Mouse (Mus musculus): ENCODE data around the gene Vps52. TPM values are rescaled to one million over a fixed set of nuclear protein-coding genes. Genes with fewer than 3 reads are reported as not detected.

Gene Vps52
- polyA plus RNA-seq, 2 experiments from 2014 or later = 27.4 to 47.4 TPM

DNA sequence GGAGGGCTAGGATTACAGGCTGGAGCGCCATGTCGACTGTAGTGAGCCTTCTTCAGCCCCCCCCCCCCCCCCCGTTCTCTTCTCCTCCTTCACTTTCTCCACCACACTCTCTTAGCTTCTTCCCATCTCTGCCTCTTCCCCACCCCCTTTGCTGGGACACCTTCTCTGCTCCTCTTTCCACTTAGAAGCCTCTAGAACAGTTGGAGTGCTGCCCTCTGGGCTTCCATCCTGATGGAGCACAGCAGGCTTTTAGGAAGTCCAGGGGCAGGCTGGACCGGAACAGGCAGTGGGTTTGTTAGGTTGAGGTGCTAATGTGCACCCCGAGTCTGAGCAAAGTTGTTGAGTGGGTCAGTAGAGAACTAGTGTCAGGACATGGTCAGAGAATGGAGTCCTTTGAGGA is 54.5 kb downstream of the Vps52 start:
- no peak for ATAC-seq

DNA sequence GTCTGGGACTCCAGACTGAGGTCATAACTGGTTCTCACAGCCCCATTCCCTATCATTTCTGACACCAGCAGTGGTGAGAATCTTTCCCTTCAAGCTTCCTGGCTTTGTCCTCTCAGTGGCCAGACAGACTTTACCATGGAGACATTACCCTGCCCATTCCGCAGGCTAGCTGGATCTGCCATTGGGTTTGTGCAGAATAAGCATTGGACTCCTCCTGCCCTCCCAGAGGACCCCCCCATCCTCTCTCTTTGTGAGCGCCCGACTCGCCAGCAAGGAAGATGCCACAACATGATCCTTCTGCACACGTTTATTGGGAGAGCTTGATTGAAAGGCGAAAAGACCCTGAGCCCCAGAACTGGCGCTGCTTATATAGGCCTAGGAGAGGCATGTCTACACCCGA is 57.8 kb downstream of the Vps52 start:
- ATAC-seq = no peak

Other genes starting within 250 kb of the Vps52 start
- gene March2, start 237.1 kb upstream of the Vps52 start, polyA plus RNA-seq (2017; shearing (Covaris generic)) = 10 to 100 TPM; 23.1 to 24.4 TPM
- 100 to 1,000 TPM; 257 to 400 TPM for gene Rab11b, start 195.3 kb upstream of the Vps52 start, polyA plus RNA-seq (2017; shearing (Covaris generic))
- 1 to 10 TPM; 4.4 to 6.1 TPM for gene Angptl4, start 174.0 kb upstream of the Vps52 start, polyA plus RNA-seq (2017; shearing (Covaris generic))
- 1 to 10 TPM; 6.3 to 8.9 TPM for gene Kank3, start 145.3 kb upstream of the Vps52 start, polyA plus RNA-seq (2017; shearing (Covaris generic))
- gene Rps28, start 131.2 kb upstream of the Vps52 start, polyA plus RNA-seq (2017; shearing (Covaris generic)) = 1,000 to 10,000 TPM; 1,453 to 2,471 TPM
- 100 to 1,000 TPM; 377 to 404 TPM for gene Ndufa7, start 131.2 kb upstream of the Vps52 start, polyA plus RNA-seq (2017; shearing (Covaris generic))
- gene Cd320, start 112.7 kb upstream of the Vps52 start, polyA plus RNA-seq (2017; shearing (Covaris generic)) = 10 to 100 TPM; 11.0 to 11.9 TPM
- gene Gm7029, start 82.0 kb upstream of the Vps52 start, polyA plus RNA-seq (2017; shearing (Covaris generic)) = not detected
- 1 to 10 TPM; 1.3 to 4.7 TPM for gene Kifc1, start 65.2 kb upstream of the Vps52 start, polyA plus RNA-seq (2017; shearing (Covaris generic))
- 1 to 10 TPM; 2.0 to 3.1 TPM for gene Platr17, start 50.7 kb upstream of the Vps52 start, polyA plus RNA-seq (2017; shearing (Covaris generic))
- 100 to 1,000 TPM; 117 to 200 TPM for gene Daxx, start 46.4 kb upstream of the Vps52 start, polyA plus RNA-seq (2017; shearing (Covaris generic))
- gene Tapbp, start 39.9 kb upstream of the Vps52 start, polyA plus RNA-seq (2017; shearing (Covaris generic)) = 100 to 1,000 TPM; 348 to 555 TPM
- gene Zbtb22, start 39.9 kb upstream of the Vps52 start, polyA plus RNA-seq (2017; shearing (Covaris generic)) = 1 to 10 TPM; 3.6 to 3.8 TPM
- gene Rgl2, start 26.3 kb upstream of the Vps52 start, polyA plus RNA-seq (2017; shearing (Covaris generic)) = 10 to 100 TPM; 30.2 to 31.4 TPM
- 100 to 1,000 TPM; 121 to 141 TPM for gene Pfdn6, start 15.5 kb upstream of the Vps52 start, polyA plus RNA-seq (2017; shearing (Covaris generic))
- gene Wdr46, start 15.2 kb upstream of the Vps52 start, polyA plus RNA-seq (2017; shearing (Covaris generic)) = 10 to 100 TPM; 11.5 to 14.3 TPM
- 10 to 100 TPM; 13.2 to 21.0 TPM for gene B3galt4, start 4.3 kb upstream of the Vps52 start, polyA plus RNA-seq (2017; shearing (Covaris generic))
- gene Rps18, start 189 bp downstream of the Vps52 start, polyA plus RNA-seq (2017; shearing (Covaris generic)) = 1,000 to 10,000 TPM; 6,766 to 6,959 TPM
- 1,000 to 10,000 TPM; 5,395 to 7,513 TPM for gene H2-K1, start 44.5 kb downstream of the Vps52 start, polyA plus RNA-seq (2017; shearing (Covaris generic))
- 1 to 10 TPM; 2.2 to 2.3 TPM for gene Ring1, start 68.9 kb downstream of the Vps52 start, polyA plus RNA-seq (2017; shearing (Covaris generic))
- 10 to 100 TPM; 20.9 to 21.4 TPM for gene H2-Ke6, start 72.2 kb downstream of the Vps52 start, polyA plus RNA-seq (2017; shearing (Covaris generic))
- 10 to 100 TPM; 53.0 to 92.6 TPM for gene Slc39a7, start 75.9 kb downstream of the Vps52 start, polyA plus RNA-seq (2017; shearing (Covaris generic))
- gene Rxrb, start 76.0 kb downstream of the Vps52 start, polyA plus RNA-seq (2017; shearing (Covaris generic)) = 10 to 100 TPM; 11.2 to 12.5 TPM
- gene Col11a2, start 83.6 kb downstream of the Vps52 start, polyA plus RNA-seq (2017; shearing (Covaris generic)) = under 1 TPM; 0.15 to 0.42 TPM
- gene H2-Oa, start 136.5 kb downstream of the Vps52 start, polyA plus RNA-seq (2017; shearing (Covaris generic)) = 10 to 100 TPM; 56.0 to 68.2 TPM
- 100 to 1,000 TPM; 144 to 205 TPM for gene H2-DMa, start 163.7 kb downstream of the Vps52 start, polyA plus RNA-seq (2017; shearing (Covaris generic))
- gene Brd2, start 166.8 kb downstream of the Vps52 start, polyA plus RNA-seq (2017; shearing (Covaris generic)) = 100 to 1,000 TPM; 108 to 154 TPM
- gene H2-DMb2, start 187.5 kb downstream of the Vps52 start, polyA plus RNA-seq (2017; shearing (Covaris generic)) = 10 to 100 TPM in 1 of 2 experiments, 1 to 10 TPM in 1; 3.7 to 27.1 TPM
- 1 to 10 TPM; 3.4 to 6.2 TPM for gene H2-DMb1, start 197.3 kb downstream of the Vps52 start, polyA plus RNA-seq (2017; shearing (Covaris generic))
- gene Tap1, start 231.7 kb downstream of the Vps52 start, polyA plus RNA-seq (2017; shearing (Covaris generic)) = 100 to 1,000 TPM; 163 to 238 TPM
- 100 to 1,000 TPM; 280 to 324 TPM for gene Psmb9, start 232.0 kb downstream of the Vps52 start, polyA plus RNA-seq (2017; shearing (Covaris generic))
- gene Psmb8, start 241.9 kb downstream of the Vps52 start, polyA plus RNA-seq (2017; shearing (Covaris generic)) = 100 to 1,000 TPM; 781 to 871 TPM
- 100 to 1,000 TPM in 1 of 2 experiments, 10 to 100 TPM in 1; 78.9 to 260 TPM for gene Tap2, start 247.7 kb downstream of the Vps52 start, polyA plus RNA-seq (2017; shearing (Covaris generic))